Mouse (Mus musculus): Measurements from ENCODE around the gene Map4k4.

The Map4k4 gene

GRCm38 (mm10) chr1:39963821-39964220, 63.1 kb downstream of the Map4k4 start:
- no peak for DNase-seq (ENCODE audit: low spot score)

DNA sequence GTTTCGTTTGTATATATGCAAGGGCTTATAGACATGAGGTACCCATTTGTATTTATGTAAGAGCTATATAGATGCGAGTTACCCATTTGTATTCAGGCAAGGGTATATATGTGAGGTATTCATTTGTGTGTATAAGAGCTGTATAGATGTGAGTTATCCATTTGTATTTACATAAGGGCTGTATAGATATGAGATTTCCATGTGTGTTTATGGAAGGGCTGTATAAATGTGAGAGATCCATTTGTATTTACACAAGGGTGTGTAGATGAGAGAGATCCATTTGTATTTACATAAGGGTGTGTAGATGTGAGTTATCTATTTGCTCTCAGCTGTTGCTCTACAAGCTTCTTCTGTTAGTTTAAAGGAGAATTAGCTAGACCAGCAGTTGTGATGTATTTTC, 63.7 kb downstream of the Map4k4 start:
- DNase-seq (ENCODE audit: low spot score), result no peak

DNA sequence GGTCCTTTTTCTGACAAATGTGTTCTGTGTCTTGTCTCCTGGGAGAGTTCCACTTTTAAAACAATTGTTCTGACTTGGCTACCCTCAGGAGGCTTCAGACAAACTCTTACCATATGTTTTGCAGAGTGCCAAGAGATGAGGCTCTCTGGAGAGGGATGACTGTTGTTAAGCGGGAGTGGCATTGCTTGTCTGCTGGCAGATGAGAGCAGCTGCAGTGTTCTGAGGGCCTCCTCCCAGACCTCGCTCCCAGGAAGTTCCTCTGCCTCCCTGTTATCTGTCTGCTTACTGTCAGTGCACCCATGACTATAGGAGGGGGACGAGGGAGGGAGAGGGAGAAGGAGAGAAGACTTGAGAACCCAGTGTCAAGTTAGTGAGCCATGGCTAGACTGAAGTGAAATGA, 64.7 kb downstream of the Map4k4 start:
- no peak for DNase-seq (ENCODE audit: low spot score)

- no peak for DNase-seq (ENCODE audit: low spot score)
These were observed 68.3 kb downstream of the Map4k4 start for GRCm38 (mm10) chr1:39968999-39969398.

GRCm38 (mm10) chr1:39969771-39970406, 69.2 kb downstream of the Map4k4 start:
- DNase-seq (ENCODE audit: low spot score), result no peak

GRCm38 (mm10) chr1:39972411-39972810, 71.7 kb downstream of the Map4k4 start:
- DNase-seq (ENCODE audit: low spot score), result no peak

DNA sequence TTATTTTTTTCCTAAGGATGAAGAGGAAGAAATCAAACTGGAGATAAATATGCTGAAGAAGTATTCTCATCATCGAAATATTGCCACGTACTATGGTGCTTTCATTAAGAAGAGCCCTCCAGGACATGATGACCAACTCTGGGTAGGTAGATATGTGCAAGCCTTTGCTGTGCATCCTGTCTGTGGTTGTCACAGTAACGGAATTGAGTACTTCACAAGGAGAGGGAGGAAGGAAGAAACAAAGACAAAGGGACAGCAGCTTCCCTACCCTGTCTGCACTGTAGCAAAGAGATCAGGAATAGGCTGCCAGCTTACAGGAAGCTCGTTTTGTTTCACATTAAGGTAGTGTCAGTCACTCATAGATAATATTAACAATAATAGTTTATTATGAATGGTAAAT, 73.2 kb downstream of the Map4k4 start:
- DNase-seq (ENCODE audit: low spot score), result no peak

GRCm38 (mm10) chr1:39975005-39975404, 74.3 kb downstream of the Map4k4 start:
- DNase-seq (ENCODE audit: low spot score), result no peak

GRCm38 (mm10) chr1:39976107-39976506, 75.4 kb downstream of the Map4k4 start:
- DNase-seq (ENCODE audit: low spot score), result no peak

- no peak for DNase-seq (ENCODE audit: low spot score)
These were observed 76.4 kb downstream of the Map4k4 start for GRCm38 (mm10) chr1:39976847-39977744.

- DNase-seq (ENCODE audit: low spot score), result no peak
These were observed 78.2 kb downstream of the Map4k4 start for GRCm38 (mm10) chr1:39978781-39979486.

- no peak for DNase-seq (ENCODE audit: low spot score)
These were observed 79.9 kb downstream of the Map4k4 start for GRCm38 (mm10) chr1:39980314-39981290.

GRCm38 (mm10) chr1:39981970-39982369, 81.3 kb downstream of the Map4k4 start:
- DNase-seq (ENCODE audit: low spot score), result no peak

DNA sequence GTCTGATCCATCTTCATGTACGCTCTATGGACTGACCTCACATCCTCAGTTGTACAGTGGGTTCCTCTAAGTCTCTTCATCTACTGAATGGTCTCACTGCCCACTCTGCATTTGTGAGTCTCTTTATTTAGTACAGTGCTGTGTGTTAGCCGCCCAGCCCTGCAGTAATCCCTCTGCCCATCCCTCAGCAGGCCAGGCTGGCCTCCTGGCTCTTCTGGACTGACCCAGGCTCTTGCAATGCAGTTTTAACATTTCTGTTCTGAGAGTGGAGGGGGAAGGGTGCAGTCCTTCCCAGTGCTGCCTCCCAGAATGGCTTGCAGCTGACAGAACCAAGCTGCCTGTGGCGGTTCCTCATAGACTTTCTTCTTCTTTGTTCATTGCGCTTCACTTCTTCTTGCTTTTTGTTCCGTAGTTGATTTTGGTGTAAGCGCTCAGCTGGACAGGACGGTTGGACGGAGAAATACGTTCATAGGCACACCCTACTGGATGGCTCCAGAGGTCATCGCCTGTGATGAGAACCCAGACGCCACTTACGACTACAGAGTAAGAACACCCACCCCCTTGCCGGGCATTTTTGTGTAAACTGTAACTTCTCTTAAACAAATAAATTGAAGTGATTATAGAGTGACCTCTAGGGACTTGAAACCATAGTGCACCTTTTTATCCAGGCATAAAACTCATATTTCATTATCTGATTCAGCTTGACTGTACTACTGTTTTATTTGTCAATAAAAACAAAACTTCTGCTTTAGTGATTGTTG, 82.2 kb downstream of the Map4k4 start:
- no peak for DNase-seq (ENCODE audit: low spot score)

GRCm38 (mm10) chr1:39984331-39984730, 83.6 kb downstream of the Map4k4 start:
- DNase-seq (ENCODE audit: low spot score), result no peak

GRCm38 (mm10) chr1:39986820-39987219, 86.1 kb downstream of the Map4k4 start:
- no peak for DNase-seq (ENCODE audit: low spot score)

DNA sequence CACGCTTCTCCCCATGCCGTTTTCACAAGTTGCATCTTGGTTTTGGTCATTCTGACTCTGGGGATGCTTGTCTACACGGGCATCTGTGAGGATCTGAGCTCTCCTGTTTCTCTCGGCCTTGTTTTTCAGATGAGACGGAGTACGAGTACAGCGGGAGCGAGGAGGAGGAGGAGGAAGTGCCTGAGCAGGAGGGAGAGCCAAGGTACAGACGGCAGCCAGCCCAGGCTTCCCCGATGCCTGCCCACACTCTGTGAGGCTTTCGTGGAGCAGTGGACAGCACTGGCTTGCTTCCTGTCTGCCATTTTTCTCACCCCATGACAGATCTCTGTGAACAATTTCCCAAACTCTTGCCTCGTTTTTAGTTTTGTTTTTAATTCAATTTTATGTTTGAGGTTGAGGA, 88.1 kb downstream of the Map4k4 start:
- no peak for DNase-seq (ENCODE audit: low spot score)

DNA sequence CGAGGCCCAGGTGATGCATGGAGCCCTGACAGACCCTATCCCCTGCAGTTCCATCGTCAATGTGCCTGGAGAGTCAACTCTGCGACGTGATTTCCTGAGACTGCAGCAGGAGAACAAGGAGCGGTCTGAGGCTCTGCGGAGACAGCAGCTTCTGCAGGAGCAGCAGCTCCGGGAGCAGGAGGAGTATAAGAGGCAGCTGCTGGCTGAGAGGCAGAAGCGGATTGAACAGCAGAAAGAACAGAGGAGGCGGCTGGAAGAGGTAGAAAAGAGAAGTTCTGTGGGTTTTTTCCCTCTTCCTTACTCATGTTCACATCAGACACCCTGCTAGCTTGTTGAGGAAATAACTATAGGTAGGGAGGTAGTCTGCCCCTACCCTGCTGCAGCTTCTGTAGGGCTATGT, 89.3 kb downstream of the Map4k4 start:
- no peak for DNase-seq (ENCODE audit: low spot score)

DNA sequence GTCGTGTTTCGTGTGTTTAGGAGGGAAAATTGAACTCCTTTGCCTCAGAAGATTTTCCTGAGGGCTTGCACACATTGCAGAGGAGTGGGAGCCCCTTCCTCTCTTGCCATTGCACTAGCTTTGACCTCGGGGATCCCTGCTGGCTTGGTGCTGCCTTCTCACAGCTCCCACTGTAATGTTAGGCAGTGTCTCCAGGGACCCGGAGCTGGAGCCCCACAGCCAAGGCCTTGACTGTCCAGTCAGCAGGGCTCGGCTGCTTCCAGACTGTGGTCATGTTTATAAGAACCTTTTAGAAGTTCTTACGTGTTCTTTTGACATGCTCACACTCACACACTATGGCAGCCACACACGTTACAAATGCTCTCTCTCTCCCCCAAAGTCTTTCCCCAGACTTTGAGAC, 93.2 kb downstream of the Map4k4 start:
- no peak for DNase-seq (ENCODE audit: low spot score)

- no peak for DNase-seq (ENCODE audit: low spot score)
These were observed 94.9 kb downstream of the Map4k4 start for GRCm38 (mm10) chr1:39995593-39995992.

DNA sequence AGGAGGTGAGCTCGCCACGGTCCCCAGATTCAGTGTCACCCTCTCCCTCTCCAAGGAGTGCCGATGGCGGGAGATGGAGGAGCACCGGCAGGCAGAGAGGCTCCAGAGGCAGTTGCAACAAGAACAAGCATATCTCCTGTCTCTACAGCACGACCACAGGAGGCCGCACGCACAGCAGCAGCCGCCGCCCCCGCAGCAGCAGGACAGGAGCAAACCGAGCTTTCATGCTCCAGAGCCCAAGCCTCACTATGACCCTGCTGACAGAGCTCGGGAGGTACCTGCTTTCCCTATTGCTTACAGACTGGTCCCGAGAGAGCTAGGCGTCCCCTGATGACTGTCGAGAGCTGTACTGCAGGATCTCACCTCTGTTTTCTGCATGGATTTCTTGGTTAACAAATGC, 99.8 kb downstream of the Map4k4 start:
- DNase-seq (ENCODE audit: low spot score), result no peak

Data from yolk sac, embryonic 10.5 days (tissue).